Mouse (Mus musculus) C2C12 (cell line): ENCODE results near the gene Pik3r6.

Experiments used
- CTCF ChIP-seq: IDR thresholded peaks from one replicate; pipeline ENCODE4 v1.5.1; 2011; ENCODE audit not compliant: control insufficient read depth, insufficient read depth, insufficient read length
- MAX ChIP-seq: IDR thresholded peaks from one replicate; pipeline ENCODE4 v1.6.1; 2011; ENCODE audit warnings: mild to moderate bottlenecking, control low read depth
- MYOD1 ChIP-seq: IDR thresholded peaks from one replicate; pipeline ENCODE4 v1.6.1; 2011; ENCODE audit warnings: low read depth; ENCODE audit not compliant: control insufficient read depth, insufficient read length
- MYOG ChIP-seq: IDR thresholded peaks from one replicate; pipeline ENCODE4 v1.6.1; 2011; ENCODE audit not compliant: control insufficient read depth, insufficient read length; ENCODE audit errors: extremely low read depth

DNA sequence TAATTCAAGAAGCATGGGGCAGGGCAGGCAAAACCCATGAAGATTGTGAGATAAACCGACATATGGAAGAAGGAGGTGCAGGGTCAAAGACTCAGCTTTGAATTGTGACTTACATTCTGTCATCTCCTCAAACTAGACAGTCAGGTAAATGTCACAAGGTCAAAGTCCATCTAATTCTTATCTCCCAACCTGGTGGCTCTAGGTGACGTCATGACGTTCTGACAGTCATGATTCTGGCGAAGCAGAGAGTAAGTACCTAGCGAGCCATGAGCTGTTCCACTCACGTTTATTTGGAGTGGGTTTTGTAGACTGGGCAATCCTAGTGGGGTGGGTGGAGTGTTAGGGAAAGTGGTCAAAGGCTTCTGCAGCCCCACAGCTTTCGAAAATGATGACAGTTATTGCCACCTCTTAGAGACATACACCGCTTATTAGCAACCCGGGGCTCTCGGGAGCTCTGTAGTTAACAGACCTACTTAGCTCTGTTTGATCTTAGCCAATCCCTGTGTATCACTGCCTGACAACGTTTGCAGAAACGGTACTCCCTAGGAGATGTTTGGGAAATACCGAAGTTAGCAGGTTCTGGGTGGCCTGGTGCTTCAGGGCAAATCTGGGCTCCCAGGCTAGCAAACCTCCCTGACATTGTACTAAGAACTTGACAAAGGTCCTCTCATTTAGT lies 61.7 kb downstream of the Pik3r6 start:
- TF ChIP-seq MYOG: no peak
- TF ChIP-seq CTCF: no peak
- TF ChIP-seq MYOD1: no peak
- TF ChIP-seq MAX: no peak
